Mouse (Mus musculus): ENCODE data around the gene Gramd1b.
"Not testable (repeated sequence)": the region's sequence is repeated elsewhere in the genome, so short reads cannot be mapped to it uniquely, and the experiment has no call there.

Gene Gramd1b

GRCm38 (mm10) chr9:40511970-40512369 lies 19.2 kb downstream of the Gramd1b start:
- DNase-seq: no peak

GRCm38 (mm10) chr9:40509479-40509878 lies 21.7 kb downstream of the Gramd1b start:
- no peak for DNase-seq

- DNase-seq: no peak
These were observed 24.6 kb downstream of the Gramd1b start for GRCm38 (mm10) chr9:40506576-40506975.

GRCm38 (mm10) chr9:40505471-40506312 lies 25.5 kb downstream of the Gramd1b start:
- DNase-seq: no peak

- no peak for DNase-seq
These were observed 26.3 kb downstream of the Gramd1b start for GRCm38 (mm10) chr9:40504886-40505285.

GRCm38 (mm10) chr9:40500691-40501090 lies 30.5 kb downstream of the Gramd1b start:
- DNase-seq: no peak

GRCm38 (mm10) chr9:40482351-40483084 lies 48.7 kb downstream of the Gramd1b start:
- not testable (repeated sequence) for DNase-seq

- no peak for DNase-seq
These were observed 49.9 kb downstream of the Gramd1b start for GRCm38 (mm10) chr9:40481271-40481670.

GRCm38 (mm10) chr9:40479333-40479732 lies 51.9 kb downstream of the Gramd1b start:
- peak; percentile 81 for DNase-seq

- DNase-seq: no peak
These were observed 52.9 kb downstream of the Gramd1b start for GRCm38 (mm10) chr9:40478146-40478900.

- no peak for DNase-seq
These were observed 53.6 kb downstream of the Gramd1b start for GRCm38 (mm10) chr9:40477611-40478010.

- no peak for DNase-seq
These were observed 55.1 kb downstream of the Gramd1b start for GRCm38 (mm10) chr9:40476098-40476497.

- no peak for DNase-seq
These were observed 58.1 kb downstream of the Gramd1b start for GRCm38 (mm10) chr9:40472961-40473510.

GRCm38 (mm10) chr9:40469403-40470137 lies 61.6 kb downstream of the Gramd1b start:
- DNase-seq: no peak

GRCm38 (mm10) chr9:40466782-40467181 lies 64.4 kb downstream of the Gramd1b start:
- no peak for DNase-seq

GRCm38 (mm10) chr9:40465596-40465995 lies 65.6 kb downstream of the Gramd1b start:
- DNase-seq: no peak

GRCm38 (mm10) chr9:40462401-40462800 lies 68.8 kb downstream of the Gramd1b start:
- no peak for DNase-seq

- no peak for DNase-seq
These were observed 70.4 kb downstream of the Gramd1b start for GRCm38 (mm10) chr9:40460781-40461180.

GRCm38 (mm10) chr9:40459304-40460280 lies 71.6 kb downstream of the Gramd1b start:
- no peak for DNase-seq

- no peak for DNase-seq
These were observed 72.5 kb downstream of the Gramd1b start for GRCm38 (mm10) chr9:40458559-40459303.
